Mouse (Mus musculus) thymus, postnatal 36 days (tissue): Measurements from ENCODE around the gene Stat5a.
A peak's percentile ranks its signal among the peaks of the same experiment; 100 is the strongest.

Experiments
- DNase-seq, 2 experiments: peaks; one replicate each; pipeline ENCODE4 v3.0.0; 2022; ENCODE audit warnings: mixed read lengths in 2 of 2

The Stat5a gene

GRCm38 (mm10) chr11:100836923-100837702, 22.0 kb upstream of the Stat5a start:
- no peak for DNase-seq

DNA sequence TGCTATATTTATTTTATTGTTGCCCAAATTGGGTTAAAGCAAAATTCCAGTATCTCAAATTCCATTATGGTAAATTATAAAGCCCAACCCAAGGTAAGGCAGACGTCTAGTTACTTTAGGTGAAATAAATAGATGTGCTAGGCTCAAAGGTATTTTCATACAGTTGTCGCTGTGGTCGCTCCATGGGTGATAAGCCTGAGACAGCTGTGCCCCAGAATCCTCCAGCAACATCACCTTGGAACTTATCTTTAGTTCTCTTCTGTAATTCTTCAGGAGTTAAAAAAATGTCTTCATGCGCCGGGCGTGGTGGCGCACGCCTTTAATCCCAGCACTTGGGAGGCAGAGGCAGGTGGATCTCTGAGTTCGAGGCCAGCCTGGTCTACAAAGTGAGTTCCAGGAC, 20.3 kb upstream of the Stat5a start:
- DNase-seq: no peak

GRCm38 (mm10) chr11:100839523-100839922, 19.6 kb upstream of the Stat5a start:
- DNase-seq: no peak

DNA sequence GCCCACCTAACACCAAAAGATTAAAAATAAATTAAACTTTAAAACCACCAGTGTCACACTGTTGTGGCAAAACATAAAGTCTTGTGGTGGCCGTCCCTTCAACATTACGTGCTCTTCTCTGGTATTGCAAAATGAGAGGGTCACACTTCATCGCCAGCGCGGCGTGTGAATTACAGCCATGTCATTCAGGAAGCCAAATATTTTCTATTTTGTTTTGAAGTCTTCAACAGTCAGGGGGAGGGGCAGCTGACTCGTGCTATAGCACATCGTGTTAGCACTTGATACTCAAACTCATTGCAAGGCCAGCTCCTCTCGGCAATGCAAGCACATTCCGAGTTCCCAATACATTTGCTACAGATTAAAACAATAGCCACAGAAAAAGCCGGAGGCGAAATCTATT, 18.3 kb upstream of the Stat5a start:
- no peak for DNase-seq

DNA sequence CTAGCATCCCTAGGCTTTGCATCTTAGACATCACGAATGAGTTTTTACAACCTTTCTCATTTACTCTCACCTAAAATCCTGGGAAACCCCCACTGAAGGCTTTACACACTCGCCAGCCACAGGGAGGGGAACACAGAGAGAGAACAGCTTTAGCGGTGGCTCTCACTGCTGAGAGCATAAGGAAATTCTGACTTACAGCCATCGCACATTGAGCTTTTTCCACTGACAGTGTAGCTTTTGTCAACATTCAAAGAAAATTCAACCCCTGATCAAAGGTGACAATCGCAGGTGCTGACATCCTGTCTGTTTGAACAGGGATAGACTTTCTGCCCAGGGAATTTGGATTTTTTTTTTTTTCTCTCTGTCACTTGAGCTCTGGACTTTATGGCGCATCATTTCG, 17.1 kb upstream of the Stat5a start:
- peak in 1 of 2 experiments; percentile 35 for DNase-seq

- no peak for DNase-seq
These were observed 16.0 kb upstream of the Stat5a start for GRCm38 (mm10) chr11:100843070-100843669.

GRCm38 (mm10) chr11:100844121-100844520, 15.0 kb upstream of the Stat5a start:
- no peak for DNase-seq

DNA sequence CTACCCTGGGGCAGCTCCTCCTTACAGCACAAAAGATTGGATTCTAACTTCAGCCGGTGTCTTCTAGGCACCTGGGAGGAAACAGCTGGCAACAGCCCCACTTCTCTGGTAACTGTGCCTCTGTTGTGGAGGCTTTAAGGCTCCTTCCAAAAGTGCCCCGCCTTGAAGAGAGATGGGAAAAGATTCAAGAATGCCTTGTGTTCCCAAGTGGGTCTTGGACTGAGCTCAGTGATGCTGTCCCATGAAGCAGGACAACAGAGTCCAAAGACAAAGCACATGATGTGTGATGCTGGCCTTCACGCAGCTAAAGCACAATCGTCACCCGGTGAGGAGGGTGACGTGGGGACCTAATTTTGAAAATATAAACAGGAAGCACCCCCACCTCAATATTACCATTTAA, 13.4 kb upstream of the Stat5a start:
- DNase-seq: peak; percentile 59 to 67

DNA sequence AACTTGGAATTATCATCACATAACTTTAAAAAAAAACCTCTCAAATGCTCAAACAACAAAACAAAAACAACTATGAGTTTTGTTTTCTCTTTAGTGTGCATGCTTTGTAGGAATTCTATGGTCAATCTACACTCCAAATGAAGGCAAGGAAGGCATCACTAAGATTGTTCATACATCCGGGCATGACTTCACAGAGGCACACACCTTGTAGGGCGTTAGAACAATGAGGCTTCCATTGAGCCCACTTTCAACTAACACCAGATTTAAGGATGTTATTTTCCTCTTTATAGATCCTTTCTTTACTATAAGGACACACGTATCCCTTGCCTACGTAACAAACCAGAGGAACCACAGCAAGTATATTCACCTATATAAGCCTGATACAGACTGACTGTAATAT, 11.6 kb upstream of the Stat5a start:
- no peak for DNase-seq

DNA sequence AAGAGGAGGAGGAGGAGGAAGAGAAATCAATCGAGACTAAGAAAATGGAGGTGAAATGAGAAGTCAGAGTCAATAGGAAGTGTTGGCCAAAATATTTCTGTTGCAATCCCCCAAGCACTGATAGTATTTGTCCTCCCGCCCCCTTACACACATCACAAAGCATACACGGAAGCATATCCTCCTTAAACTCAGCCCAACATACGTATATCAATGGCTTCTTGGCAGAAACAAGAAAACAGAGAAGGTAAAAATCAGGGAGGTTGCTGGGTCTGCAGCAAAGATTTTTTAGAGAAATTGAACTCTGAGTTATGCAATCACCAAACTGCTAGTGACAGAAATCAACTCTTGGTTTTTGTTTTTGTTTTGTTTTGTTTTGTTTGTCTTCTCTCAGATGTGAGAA, 11.1 kb upstream of the Stat5a start:
- DNase-seq: peak in 1 of 2 experiments; percentile 3

DNA sequence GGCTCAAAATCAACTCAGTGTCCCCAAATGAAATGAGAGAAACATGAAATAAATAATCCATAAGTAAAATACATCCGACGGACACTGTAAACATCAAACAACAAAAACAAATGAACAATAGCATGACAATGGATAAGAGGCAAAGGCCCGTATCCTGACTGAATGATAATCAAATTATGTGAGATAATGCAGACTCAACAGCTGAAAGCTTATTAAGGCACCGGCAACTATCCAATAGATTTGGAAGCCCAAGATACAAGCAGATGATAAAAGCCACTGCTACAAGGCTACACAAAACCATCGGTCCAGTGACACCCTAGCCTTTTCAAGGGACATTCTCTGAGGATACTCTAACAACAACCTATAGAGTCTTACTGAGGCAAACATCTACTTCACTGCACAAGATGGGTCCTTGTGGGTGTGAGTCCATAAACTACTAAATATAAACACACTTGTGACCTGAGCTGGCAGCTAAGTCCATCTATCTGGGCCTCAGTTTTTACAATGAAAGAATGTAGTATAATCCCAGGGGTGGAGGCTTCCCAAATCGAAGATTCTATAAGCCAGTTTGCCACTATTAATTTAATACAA, 10.3 kb upstream of the Stat5a start:
- peak in 1 of 2 experiments; percentile 8 for DNase-seq

DNA sequence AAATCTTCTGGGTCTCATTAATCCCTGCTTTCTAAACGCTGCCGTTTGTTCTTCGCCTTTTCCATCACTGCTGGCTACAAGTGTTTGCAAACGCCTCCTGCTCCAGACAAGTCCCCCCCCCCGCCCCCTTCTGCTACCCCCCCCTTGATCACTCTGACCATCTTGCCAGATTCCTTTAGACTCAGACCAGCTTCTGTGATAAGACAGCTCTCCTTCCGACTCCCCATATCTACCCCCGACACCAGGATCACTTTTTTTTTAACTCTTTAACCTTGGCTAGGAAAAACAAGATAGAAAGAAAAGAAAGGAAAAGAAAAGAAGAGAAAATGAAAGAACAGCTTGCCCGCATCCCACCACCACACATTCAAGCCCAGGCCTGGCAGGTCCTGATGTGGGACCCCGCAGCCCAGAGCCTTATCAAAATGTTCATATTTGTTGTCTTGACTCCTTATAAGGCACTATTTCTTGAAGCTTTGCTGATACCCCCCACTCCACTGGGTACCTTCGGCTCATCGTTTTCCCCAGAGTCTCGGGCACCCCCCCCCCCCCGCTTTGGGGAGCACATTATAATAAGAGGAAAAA, 9.6 kb upstream of the Stat5a start:
- no peak for DNase-seq

- peak; percentile 90 to 94 for DNase-seq
These were observed 8.9 kb upstream of the Stat5a start, which contains the start of gene Stat5b for GRCm38 (mm10) chr11:100850038-100850777. Gene Stat5b (minus strand): TSS chr11:100850724.

DNA sequence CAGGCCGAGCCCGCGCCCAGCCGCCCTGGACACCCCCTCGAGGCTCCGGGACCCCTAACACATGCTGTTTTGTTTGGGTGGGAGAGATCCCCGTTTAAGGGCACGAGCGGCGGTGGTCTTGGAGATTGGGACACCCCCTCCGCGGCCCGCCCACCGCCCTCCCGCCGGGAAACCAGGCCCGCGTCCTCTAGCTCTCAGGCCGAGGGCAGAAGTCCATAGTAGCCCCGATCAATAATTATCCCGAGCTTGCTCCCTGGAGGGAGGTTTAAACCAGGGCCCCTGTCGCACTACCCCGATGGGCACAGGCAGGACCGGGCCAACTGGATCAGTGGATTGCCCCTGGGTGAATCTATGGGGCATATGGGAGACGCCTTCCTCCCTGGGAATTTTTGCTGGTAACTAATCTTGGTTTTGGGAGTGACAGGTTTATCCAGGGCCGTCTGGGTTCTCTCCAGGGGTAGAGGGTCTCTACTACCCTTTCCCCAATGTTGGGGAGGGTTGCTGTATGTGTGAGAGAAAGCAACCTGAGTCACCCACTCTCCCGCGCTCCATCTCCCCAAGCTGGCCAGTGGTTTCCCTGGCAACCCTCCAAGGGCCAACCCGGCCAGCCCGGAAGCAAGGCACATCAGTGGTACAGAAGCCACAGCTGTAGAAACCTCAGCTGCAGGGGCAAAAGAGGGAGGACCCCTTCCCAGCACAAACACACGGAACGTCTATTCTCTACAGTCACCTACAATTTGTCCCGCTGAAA, 8.2 kb upstream of the Stat5a start:
- DNase-seq: peak; percentile 48 to 67

GRCm38 (mm10) chr11:100852088-100852487, 7.1 kb upstream of the Stat5a start:
- DNase-seq: no peak

DNA sequence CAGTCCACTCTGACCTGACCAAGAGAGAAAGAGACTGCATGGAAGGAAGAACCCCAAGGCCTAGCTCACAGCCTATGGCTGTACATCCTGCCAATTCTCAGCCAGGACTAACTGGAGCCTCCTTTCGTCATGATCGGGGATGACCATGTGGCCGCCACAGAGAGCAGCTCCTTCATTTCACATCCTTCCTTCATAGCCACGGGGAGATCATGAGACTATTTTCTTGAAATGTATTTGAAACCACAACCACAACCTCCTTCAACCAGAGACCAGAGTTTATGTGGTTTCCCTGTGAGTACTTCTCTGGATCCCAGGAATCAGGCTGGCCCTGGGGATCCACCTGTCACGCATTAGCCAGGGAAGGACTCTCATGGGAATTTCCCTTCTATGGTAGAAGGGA, 6.1 kb upstream of the Stat5a start:
- no peak for DNase-seq

- no peak for DNase-seq
These were observed 4.9 kb upstream of the Stat5a start for GRCm38 (mm10) chr11:100854268-100854667.

- no peak for DNase-seq
These were observed 4.0 kb upstream of the Stat5a start for GRCm38 (mm10) chr11:100855178-100855577.

GRCm38 (mm10) chr11:100857960-100858359, 1.2 kb upstream of the Stat5a start:
- DNase-seq: no peak

GRCm38 (mm10) chr11:100859579-100860075, 476 bp downstream of the Stat5a start:
- DNase-seq: no peak

DNA sequence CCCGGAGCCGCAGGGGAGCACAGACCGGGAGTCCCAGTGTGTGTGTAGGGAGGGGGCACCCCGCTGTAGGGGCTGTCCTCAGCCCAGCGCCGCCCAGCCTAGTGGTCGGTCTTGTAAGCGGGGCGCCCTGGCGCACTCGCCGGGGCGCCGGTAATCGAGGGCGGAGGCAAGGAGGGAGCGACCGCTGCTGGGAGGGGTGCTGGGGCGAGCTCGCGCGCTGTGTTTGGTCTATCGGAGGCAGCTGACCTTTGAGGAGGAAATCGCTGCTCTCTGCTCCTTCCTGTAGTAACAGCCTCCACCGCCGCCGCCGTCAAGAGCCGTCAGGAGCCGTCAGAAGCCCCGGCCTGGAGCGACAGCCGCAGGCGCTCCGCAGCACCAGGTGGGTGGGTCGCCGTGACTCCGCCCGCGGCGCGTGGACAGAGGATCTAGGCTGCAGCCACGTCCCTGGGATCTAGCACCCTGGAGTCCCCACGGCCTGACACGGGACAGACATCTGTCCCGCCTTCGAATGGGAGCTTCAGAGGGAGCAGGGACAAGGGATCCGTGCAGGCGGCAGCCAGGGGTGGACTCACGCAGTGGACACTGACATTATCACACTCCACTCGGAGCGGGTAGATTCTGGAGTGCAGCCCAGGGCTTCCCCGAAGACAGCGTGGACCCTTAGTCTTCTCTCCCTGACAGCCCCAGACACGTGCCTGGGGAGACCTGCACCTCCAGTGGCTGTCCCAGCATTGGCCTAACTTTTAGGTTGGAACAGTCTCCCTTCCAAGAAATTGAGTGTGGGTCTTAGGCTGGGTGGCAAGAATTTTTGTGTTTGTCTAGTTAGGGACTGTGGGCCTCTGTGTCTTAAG, 1.3 kb downstream of the Stat5a start:
- peak; percentile 86 to 92 for DNase-seq
